Mouse (Mus musculus) CH12.LX (cell line): Measurements from ENCODE around the gene Ndufc2.

Experiments used
- BHLHE40 ChIP-seq: IDR thresholded peaks from 2 replicates; pipeline ENCODE4 v1.6.1; 2011; ENCODE audit warnings: mild to moderate bottlenecking, low read depth, low read length, improper control_type of control experiment
- CTCF ChIP-seq, 2 experiments: IDR thresholded peaks in 1 of 2; conservative IDR thresholded peaks in 1 of 2; 2 replicates each; pipeline ENCODE4 v1.5.1; 2011 to 2012; ENCODE audit warnings: low read depth in 2 of 2, low read length in 2 of 2, improper control_type of control experiment in 1 of 2, inconsistent platforms in 1 of 2, mild to moderate bottlenecking in 1 of 2, moderate library complexity in 1 of 2
- EP300 ChIP-seq: IDR thresholded peaks from 2 replicates; pipeline ENCODE4 v1.6.1; 2011; ENCODE audit warnings: low read length, improper control_type of control experiment
- MEF2A ChIP-seq: IDR thresholded peaks from 2 replicates; pipeline ENCODE4 v1.6.1; 2014; ENCODE audit warnings: low read depth, mild to moderate bottlenecking, inconsistent platforms, low read length, improper control_type of control experiment, borderline replicate concordance
- POLR2A ChIP-seq: IDR thresholded peaks from 2 replicates; pipeline ENCODE4 v1.6.1; 2011; ENCODE audit warnings: low read depth, mild to moderate bottlenecking, improper control_type of control experiment, low read length
- SIN3A ChIP-seq: IDR thresholded peaks from 2 replicates; pipeline ENCODE4 v1.6.1; 2012; ENCODE audit warnings: low read length, improper control_type of control experiment, inconsistent platforms
- UBTF ChIP-seq: IDR thresholded peaks from 2 replicates; pipeline ENCODE4 v1.6.1; 2012; ENCODE audit warnings: low read depth, mild to moderate bottlenecking, inconsistent platforms, low read length, improper control_type of control experiment, moderate library complexity

DNA sequence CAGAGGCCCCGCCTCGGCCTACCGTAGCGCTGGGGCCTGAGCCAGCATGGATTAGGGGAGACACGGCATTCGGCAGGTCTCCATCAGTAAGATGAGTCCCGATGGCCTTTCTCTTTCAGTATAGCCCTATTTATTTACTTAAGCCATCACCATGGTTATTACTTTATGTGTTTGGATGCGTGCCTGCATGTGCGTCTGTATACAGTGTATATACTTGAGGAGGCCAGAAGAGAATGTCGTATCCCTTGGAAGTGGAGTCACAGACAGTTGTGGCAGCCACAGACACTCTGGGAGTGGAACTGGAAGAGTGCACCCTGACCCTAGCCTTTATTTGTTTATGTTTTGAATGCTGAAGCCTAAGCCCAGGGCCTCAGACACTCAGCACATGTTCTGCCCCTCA, 7.3 kb downstream of the Ndufc2 start:
- no peak for TF ChIP-seq MEF2A
- TF ChIP-seq BHLHE40: no peak
- no peak for TF ChIP-seq CTCF (conservative IDR thresholded peaks at IDR 0.05 in 1 of 2, IDR thresholded peaks at IDR 0.05 in 1 of 2; ENCODE audit: low read depth in 2 of 2, low read length in 2 of 2)
- no peak for TF ChIP-seq SIN3A
- no peak for TF ChIP-seq EP300
- no peak for TF ChIP-seq UBTF
- TF ChIP-seq POLR2A: no peak
